In genomic region chr5:150672343-150672742, GRCm38 (mm10) we compare ENCODE assay signal across 24 mouse cellular contexts.
"Had no signal": no experiment of that assay in that cellular context is flagged by ENCODE, and none has a peak within 500 bp of the region (broad histone marks: within the 10 kb centered on the region; RNA-seq: fewer than 3 reads in every experiment).

No protein-coding gene starts in this region.

- ATAC-seq: inflammation-experienced regulatory T-cells, adult 6 months; intestine, embryonic 15.5 days; intestine, postnatal 0 days had no signal

- H3K27me3 ChIP-seq: heart, embryonic 13.5 days; heart, embryonic 15.5 days; hindbrain, embryonic 12.5 days; intestine, embryonic 15.5 days; limb, embryonic 12.5 days; liver, embryonic 15.5 days had no signal

- H3K36me3 ChIP-seq: heart, embryonic 13.5 days; heart, embryonic 15.5 days; hindbrain, embryonic 10.5 days; hindbrain, embryonic 12.5 days; intestine, embryonic 15.5 days; limb, embryonic 12.5 days; liver, embryonic 13.5 days; liver, embryonic 15.5 days had no signal

- H3K9me3 ChIP-seq: heart, embryonic 13.5 days; heart, embryonic 15.5 days; hindbrain, embryonic 10.5 days; hindbrain, embryonic 12.5 days; intestine, embryonic 15.5 days; limb, embryonic 10.5 days; limb, embryonic 12.5 days; liver, embryonic 13.5 days; liver, embryonic 15.5 days had no signal

- H3K27ac ChIP-seq: heart, adult 2 months; heart, embryonic 13.5 days; hindbrain, embryonic 10.5 days; hindbrain, embryonic 12.5 days; intestine, embryonic 15.5 days; layer of hippocampus, adult 2 months; left cerebral cortex, adult 2 months; limb, embryonic 10.5 days; limb, embryonic 12.5 days; liver, embryonic 13.5 days; liver, embryonic 15.5 days had no signal

- H3K9ac ChIP-seq: heart, embryonic 13.5 days; heart, embryonic 15.5 days; hindbrain, embryonic 12.5 days; hindbrain, embryonic 14.5 days; intestine, embryonic 15.5 days; limb, embryonic 12.5 days had no signal

- DNase-seq: gastrocnemius, postnatal 14 days; gastrocnemius, postnatal 36 days; heart, adult 2 months; heart, postnatal 4 days; kidney, adult 18-20 months; kidney, adult 8-10 months; kidney, postnatal 10 days; kidney, postnatal 25 days; kidney, postnatal 4 days; liver; liver, embryonic 13.5 days had no signal

- H3K4me3 ChIP-seq: heart, adult 2 months; intestine, embryonic 15.5 days; layer of hippocampus, adult 2 months; limb, embryonic 12.5 days had no signal
